Mouse (Mus musculus): ENCODE data around the gene Hsd11b1.

GRCm38 (mm10) chr1:193203821-193204220, 60.1 kb downstream of the Hsd11b1 start:
- no peak for TF ChIP-seq CTCF (IDR thresholded peaks at IDR 0.05; ENCODE audit: low read depth, low read length)
- no peak for TF ChIP-seq POLR2A (IDR thresholded peaks at IDR 0.05; ENCODE audit: borderline replicate concordance, low read depth, low read length)

All from bone marrow macrophage, adult 2 months (primary cell).